Mouse (Mus musculus): ENCODE measurements around the gene Prph2.

The Prph2 gene

GRCm38 (mm10) chr17:46910186-46910585 lies at the start of gene Prph2:
TSS of gene Prph2 (plus strand) at chr17:46910459.
- in situ Hi-C loops (cut with MboI; ENCODE audit: low sequenced_read_pairs): no loop called here

- in situ Hi-C loops (cut with MboI; ENCODE audit: low sequenced_read_pairs): no loop called here
Measured at GRCm38 (mm10) chr17:46864566-46865195, 45.6 kb upstream of the Prph2 start.

- in situ Hi-C loops (cut with MboI; ENCODE audit: low sequenced_read_pairs): no loop called here
Measured at GRCm38 (mm10) chr17:46866836-46867235, 43.4 kb upstream of the Prph2 start.

GRCm38 (mm10) chr17:46870204-46870798 lies 40.0 kb upstream of the Prph2 start:
- in situ Hi-C loops (cut with MboI; ENCODE audit: low sequenced_read_pairs): no loop called here

GRCm38 (mm10) chr17:46870913-46871312 lies 39.3 kb upstream of the Prph2 start:
- in situ Hi-C loops (cut with MboI; ENCODE audit: low sequenced_read_pairs): no loop called here

- in situ Hi-C loops (cut with MboI; ENCODE audit: low sequenced_read_pairs): no loop called here
Measured at GRCm38 (mm10) chr17:46872806-46873205, 37.5 kb upstream of the Prph2 start.

GRCm38 (mm10) chr17:46874133-46874532 lies 36.1 kb upstream of the Prph2 start:
- in situ Hi-C loops (cut with MboI; ENCODE audit: low sequenced_read_pairs): no loop called here

- in situ Hi-C loops (cut with MboI; ENCODE audit: low sequenced_read_pairs): no loop called here
Measured at GRCm38 (mm10) chr17:46875626-46876025, 34.6 kb upstream of the Prph2 start.

- in situ Hi-C loops (cut with MboI; ENCODE audit: low sequenced_read_pairs): no loop called here
Measured at GRCm38 (mm10) chr17:46876371-46876950, 33.8 kb upstream of the Prph2 start.

- in situ Hi-C loops (cut with MboI; ENCODE audit: low sequenced_read_pairs): no loop called here
Measured at GRCm38 (mm10) chr17:46877061-46877460, 33.2 kb upstream of the Prph2 start.

- in situ Hi-C loops (cut with MboI; ENCODE audit: low sequenced_read_pairs): no loop called here
Measured at GRCm38 (mm10) chr17:46879841-46880311, 30.4 kb upstream of the Prph2 start.

- in situ Hi-C loops (cut with MboI; ENCODE audit: low sequenced_read_pairs): no loop called here
Measured at GRCm38 (mm10) chr17:46880322-46880721, 29.9 kb upstream of the Prph2 start.

GRCm38 (mm10) chr17:46881728-46882127 lies 28.5 kb upstream of the Prph2 start:
- in situ Hi-C loops (cut with MboI; ENCODE audit: low sequenced_read_pairs): no loop called here

GRCm38 (mm10) chr17:46883107-46883506 lies 27.2 kb upstream of the Prph2 start:
- in situ Hi-C loops (cut with MboI; ENCODE audit: low sequenced_read_pairs): no loop called here

- in situ Hi-C loops (cut with MboI; ENCODE audit: low sequenced_read_pairs): no loop called here
Measured at GRCm38 (mm10) chr17:46884766-46885165, 25.5 kb upstream of the Prph2 start.

GRCm38 (mm10) chr17:46885218-46885909 lies 24.9 kb upstream of the Prph2 start:
- in situ Hi-C loops (cut with MboI; ENCODE audit: low sequenced_read_pairs): no loop called here

- in situ Hi-C loops (cut with MboI; ENCODE audit: low sequenced_read_pairs): no loop called here
Measured at GRCm38 (mm10) chr17:46885910-46886643, 24.2 kb upstream of the Prph2 start.

- in situ Hi-C loops (cut with MboI; ENCODE audit: low sequenced_read_pairs): no loop called here
Measured at GRCm38 (mm10) chr17:46888511-46889212, 21.6 kb upstream of the Prph2 start.

- in situ Hi-C loops (cut with MboI; ENCODE audit: low sequenced_read_pairs): no loop called here
Measured at GRCm38 (mm10) chr17:46889450-46890084, 20.7 kb upstream of the Prph2 start.
